Mouse (Mus musculus) kidney, embryonic 14.5 days (tissue): ENCODE measurements around the gene Gns. TPM values are rescaled to one million over a fixed set of nuclear protein-coding genes. Genes with fewer than 3 reads are reported as not detected.

Experiments used
- polyA plus RNA-seq: library from polyadenylated mRNA; unstranded; fragments of >200 nt; fragmentation: Nextera tagmentation; extraction: Ambion mirVana; gene quantifications from 2 replicates; pipeline ENCODE4 v1.2.1, GENCODE M21; 2014

Gns gene
- polyA plus RNA-seq, 1 experiment from 2014 or later: 48.7 TPM

Other genes starting within 250 kb of the Gns start
- gene Tbc1d30, start 13.8 kb upstream of the Gns start, polyA plus RNA-seq: 0.60 and 0.76 TPM in 2 replicates
- 8.9 and 13.5 TPM in 2 replicates for gene Rassf3, start 111.3 kb downstream of the Gns start, polyA plus RNA-seq
- gene Tbk1, start 221.7 kb downstream of the Gns start, polyA plus RNA-seq: 21.2 and 37.5 TPM in 2 replicates